Mouse (Mus musculus): ENCODE measurements around the gene Zbtb32.

Gene Zbtb32

GRCm38 (mm10) chr7:30604424-30604823 is 5.7 kb upstream of the Zbtb32 start:
- ATAC-seq (ENCODE audit: insufficient number of reproducible peaks, low FRiP score, low TSS enrichment), result no peak

GRCm38 (mm10) chr7:30602583-30602982 is 3.9 kb upstream of the Zbtb32 start:
- no peak for ATAC-seq (ENCODE audit: insufficient number of reproducible peaks, low FRiP score, low TSS enrichment)

- ATAC-seq (ENCODE audit: insufficient number of reproducible peaks, low FRiP score, low TSS enrichment), result no peak
Measured at GRCm38 (mm10) chr7:30600651-30601050, 1.9 kb upstream of the Zbtb32 start.

GRCm38 (mm10) chr7:30599933-30600353 is 1.2 kb upstream of the Zbtb32 start:
- ATAC-seq (ENCODE audit: insufficient number of reproducible peaks, low FRiP score, low TSS enrichment), result peak; percentile 97

- no peak for ATAC-seq (ENCODE audit: insufficient number of reproducible peaks, low FRiP score, low TSS enrichment)
Measured at GRCm38 (mm10) chr7:30596811-30597210, 1.9 kb downstream of the Zbtb32 start.

- ATAC-seq (ENCODE audit: insufficient number of reproducible peaks, low FRiP score, low TSS enrichment), result no peak
Measured at GRCm38 (mm10) chr7:30596093-30596492, 2.6 kb downstream of the Zbtb32 start.

GRCm38 (mm10) chr7:30594510-30595024 is 4.1 kb downstream of the Zbtb32 start:
- ATAC-seq (ENCODE audit: insufficient number of reproducible peaks, low FRiP score, low TSS enrichment), result no peak

- no peak for ATAC-seq (ENCODE audit: insufficient number of reproducible peaks, low FRiP score, low TSS enrichment)
Measured at GRCm38 (mm10) chr7:30593579-30594509, 4.9 kb downstream of the Zbtb32 start.

- no peak for ATAC-seq (ENCODE audit: insufficient number of reproducible peaks, low FRiP score, low TSS enrichment)
Measured at GRCm38 (mm10) chr7:30592772-30593423, 5.8 kb downstream of the Zbtb32 start.

- ATAC-seq (ENCODE audit: insufficient number of reproducible peaks, low FRiP score, low TSS enrichment), result no peak
Measured at GRCm38 (mm10) chr7:30591605-30591951, 7.1 kb downstream of the Zbtb32 start.

- no peak for ATAC-seq (ENCODE audit: insufficient number of reproducible peaks, low FRiP score, low TSS enrichment)
Measured at GRCm38 (mm10) chr7:30590927-30591604, 7.6 kb downstream of the Zbtb32 start.

GRCm38 (mm10) chr7:30589435-30590301 is 9.0 kb downstream of the Zbtb32 start:
- peak; percentile 27; the same call in 1 of the 2 replicates for ATAC-seq (ENCODE audit: insufficient number of reproducible peaks, low FRiP score, low TSS enrichment)

- ATAC-seq (ENCODE audit: insufficient number of reproducible peaks, low FRiP score, low TSS enrichment), result peak; percentile 89
Measured at GRCm38 (mm10) chr7:30588676-30589434, 9.9 kb downstream of the Zbtb32 start, which contains the start of gene Kmt2b. TSS of gene Kmt2b (minus strand) at chr7:30588726.

- no peak for ATAC-seq (ENCODE audit: insufficient number of reproducible peaks, low FRiP score, low TSS enrichment)
Measured at GRCm38 (mm10) chr7:30587842-30588667, 10.7 kb downstream of the Zbtb32 start.

- ATAC-seq (ENCODE audit: insufficient number of reproducible peaks, low FRiP score, low TSS enrichment), result no peak
Measured at GRCm38 (mm10) chr7:30586455-30587020, 12.2 kb downstream of the Zbtb32 start.

- ATAC-seq (ENCODE audit: insufficient number of reproducible peaks, low FRiP score, low TSS enrichment), result no peak
Measured at GRCm38 (mm10) chr7:30585170-30585569, 13.5 kb downstream of the Zbtb32 start.

GRCm38 (mm10) chr7:30584339-30584738 is 14.4 kb downstream of the Zbtb32 start:
- ATAC-seq (ENCODE audit: insufficient number of reproducible peaks, low FRiP score, low TSS enrichment), result no peak

- no peak for ATAC-seq (ENCODE audit: insufficient number of reproducible peaks, low FRiP score, low TSS enrichment)
Measured at GRCm38 (mm10) chr7:30581547-30581946, 17.2 kb downstream of the Zbtb32 start.
